Mouse (Mus musculus) myocyte (in vitro differentiated cells): ENCODE measurements at regions not wholly inside any gene's neighbourhood (a gene's known extent, or its start where the extent isn't known, plus 50 kb on each side); places are given as distances from the start of the nearest gene placed in this dataset.

Source experiments
- H3K27me3 ChIP-seq: one replicate; pipeline ENCODE4 v1.6.1; 2011; ENCODE audit not compliant: control insufficient read depth, insufficient read depth, insufficient read length
- H3K36me3 ChIP-seq: one replicate; pipeline ENCODE4 v1.6.1; 2011; ENCODE audit not compliant: control insufficient read depth, insufficient read depth
- H3K4me2 ChIP-seq: one replicate; pipeline ENCODE4 v1.6.1; 2011; ENCODE audit warnings: low read depth, control low read depth
- H3K4me3 ChIP-seq: one replicate; pipeline ENCODE4 v1.5.1; 2011; ENCODE audit warnings: mild to moderate bottlenecking, control low read depth, moderate library complexity
- H3K79me2 ChIP-seq: one replicate; pipeline ENCODE4 v1.6.1; 2011; ENCODE audit not compliant: control insufficient read depth, insufficient read depth
- H3ac ChIP-seq: one replicate; pipeline ENCODE4 v1.6.1; 2011; ENCODE audit not compliant: control insufficient read depth, insufficient read length
- CEBPB ChIP-seq: IDR thresholded peaks from 2 replicates; pipeline ENCODE4 v1.6.1; 2011; ENCODE audit warnings: mild to moderate bottlenecking, moderate library complexity; ENCODE audit not compliant: poor library complexity, insufficient read depth, severe bottlenecking
- SRF ChIP-seq: IDR thresholded peaks from one replicate; pipeline ENCODE4 v1.6.1; 2011; ENCODE audit warnings: low read depth; ENCODE audit not compliant: control insufficient read depth, insufficient read length
- TCF3 ChIP-seq: IDR thresholded peaks from one replicate; pipeline ENCODE4 v1.6.1; 2011; ENCODE audit warnings: low read depth, control low read depth; ENCODE audit not compliant: insufficient read length

- no peaks in the 10 kb centered on the region for H3K79me2 ChIP-seq
- H3K4me2 ChIP-seq: peak overlapping the region; percentile 79
- TF ChIP-seq CEBPB (peak; percentile 97), SRF (no peak), TCF3 (no peak)
- H3K36me3 ChIP-seq: no peaks in the 10 kb centered on the region
- H3ac ChIP-seq: no peak overlapping the region
- H3K4me3 ChIP-seq: no peak overlapping the region
- no peaks in the 10 kb centered on the region for H3K27me3 ChIP-seq
Observed at GRCm38 (mm10) chr13:53033189-53033943, 52.5 kb upstream of the Nfil3 start.
